ENCODE assay signal across 8 mouse cellular contexts in the genomic region with DNA sequence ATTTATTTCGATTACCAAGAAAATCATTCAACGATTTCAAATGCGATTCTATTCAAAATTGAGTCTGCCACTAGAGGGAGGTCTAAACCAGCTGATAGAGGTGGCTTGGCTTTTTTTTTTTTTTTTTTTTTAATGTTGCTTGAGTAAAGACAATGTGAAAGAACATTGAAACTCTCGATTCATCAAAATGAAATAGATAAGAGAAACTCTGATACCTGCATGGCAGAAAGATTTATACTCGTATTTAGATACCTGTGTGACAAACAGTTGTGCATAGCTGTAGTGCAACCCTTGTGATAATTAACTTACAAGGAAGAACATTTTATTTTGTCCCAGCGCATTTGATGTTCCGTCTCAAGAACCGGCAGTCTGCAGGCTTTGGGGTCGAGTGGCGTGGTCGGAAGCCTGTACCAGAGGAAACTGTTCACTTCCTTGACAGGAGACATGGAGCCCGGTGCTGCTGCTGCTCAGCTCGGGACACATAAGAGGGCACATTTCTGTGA.
DNase-seq lines count a peak whose midpoint lies in the region; ATAC-seq lines count a peak whose summit lies in the region.

No protein-coding gene starts in this region.

- no peak overlapping the region; the same call in 1 of the 2 replicates for H3K4me3 ChIP-seq in heart, embryonic 11.5 days (ENCODE audit: low read depth, low read length)
- peak overlapping the region; percentile 40 for H3K4me3 ChIP-seq in heart, embryonic 13.5 days

- H3K27ac ChIP-seq in heart, embryonic 11.5 days (ENCODE audit: low read depth, low read length) = no peak overlapping the region
- no peak overlapping the region for H3K27ac ChIP-seq in heart, embryonic 13.5 days (replicated peaks)

- no peak for DNase-seq in heart, postnatal 25 days (ENCODE audit: low spot score)
- DNase-seq in brain, adult 2 months (ENCODE audit: low read depth, low spot score) = peak; percentile 72
- peak; percentile 4 to 16 for DNase-seq in kidney, postnatal 4 days
- peak; percentile 22 for DNase-seq in retina, adult 2 months (ENCODE audit: low read depth, low spot score)
- DNase-seq in right cerebral cortex, postnatal 25 days = no peak
- no peak for DNase-seq in urinary bladder, adult 2 months (ENCODE audit: low spot score)

- no peaks in the 10 kb centered on the region for H3K27me3 ChIP-seq in heart, embryonic 11.5 days (ENCODE audit: control insufficient read depth, insufficient read depth, low read length)
- H3K27me3 ChIP-seq in heart, embryonic 13.5 days (replicated peaks) = no peaks in the 10 kb centered on the region

- H3K4me2 ChIP-seq in heart, embryonic 11.5 days = peak overlapping the region; percentile 56
- peak overlapping the region; percentile 66 for H3K4me2 ChIP-seq in heart, embryonic 13.5 days

- H3K9ac ChIP-seq in heart, embryonic 11.5 days (ENCODE audit: low read depth, low read length) = 0 out of 2 replicates have a peak overlapping the region, but pooled peaks have one; percentile 46
- H3K9ac ChIP-seq in heart, embryonic 13.5 days = peak overlapping the region; percentile 56; the same call in 1 of the 2 replicates

- H3K4me1 ChIP-seq in heart, embryonic 11.5 days (ENCODE audit: control insufficient read depth, insufficient read depth, low read length) = no peaks in the 10 kb centered on the region
- no peaks in the 10 kb centered on the region for H3K4me1 ChIP-seq in heart, embryonic 13.5 days

- ATAC-seq in heart, embryonic 11.5 days (replicated peaks; ENCODE audit: insufficient number of reproducible peaks, low FRiP score, low TSS enrichment) = no peak
- no peak for ATAC-seq in heart, embryonic 13.5 days (ENCODE audit: extremely low read depth, insufficient number of reproducible peaks, low FRiP score, low TSS enrichment)

- H3K36me3 ChIP-seq in heart, embryonic 11.5 days (ENCODE audit: control insufficient read depth, insufficient read depth, low read length) = no peaks in the 10 kb centered on the region
- no peaks in the 10 kb centered on the region for H3K36me3 ChIP-seq in heart, embryonic 13.5 days

- H3K9me3 ChIP-seq in heart, embryonic 11.5 days (replicated peaks; ENCODE audit: control insufficient read depth, low read length) = no peaks in the 10 kb centered on the region
- H3K9me3 ChIP-seq in heart, embryonic 13.5 days = no peaks in the 10 kb centered on the region

- 39% methylated on average over 13 of the region's 13 CpGs for WGBS in heart, embryonic 11.5 days (ENCODE audit: insufficient replicate concordance)
- 33% methylated on average over 13 of the region's 13 CpGs for WGBS in heart, embryonic 13.5 days

- intact Hi-C loops in heart, postnatal 25 days (cut with DNase I) = loop anchor here (1.0 to 10.0 kb wide), 4 partner anchors 328 to 972 kb away; no protein-coding TSS in a partner anchor

Comparison
In these comparisons a context has a peak if more than half of its experiments do, and no peak if none do; other contexts are left out.
1. DNase-seq: peak in brain, adult 2 months (single experiment), kidney, postnatal 4 days (2 of 2) and retina, adult 2 months (single experiment); none in heart, postnatal 25 days (single experiment), right cerebral cortex, postnatal 25 days (single experiment) and urinary bladder, adult 2 months (single experiment).